Mouse (Mus musculus) gastrocnemius, adult 18-20 months (tissue): ENCODE results near the gene Taf4. TPM values are rescaled to one million over a fixed set of nuclear protein-coding genes. Genes with fewer than 3 reads are reported as not detected.

Experiments
- DNase-seq: peaks from one replicate; pipeline ENCODE4 v3.0.0; 2021; ENCODE audit warnings: low spot score
- total RNA-seq, 2 experiments: library from RNA; stranded (reverse); gene quantifications; 2 replicates each; pipeline ENCODE4 v1.2.3; 2021

Gene Taf4
- total RNA-seq, 2 experiments from 2014 or later, result 7.7 to 8.3 TPM

- no peak for DNase-seq
Measured at GRCm38 (mm10) chr2:179863266-179863665, 113.2 kb downstream of the Taf4 start.

GRCm38 (mm10) chr2:179862676-179863075 lies 113.8 kb downstream of the Taf4 start:
- no peak for DNase-seq

Other genes starting within 250 kb of the Taf4 start
- 10 to 100 TPM; 44.0 to 47.6 TPM for gene Lsm14b, start 48.3 kb upstream of the Taf4 start, total RNA-seq
- 100 to 1,000 TPM; 147 to 149 TPM for gene Psma7, start 65.8 kb upstream of the Taf4 start, total RNA-seq
- 1 to 10 TPM; 1.8 to 2.0 TPM for gene Ss18l1, start 65.9 kb upstream of the Taf4 start, total RNA-seq
- 10 to 100 TPM; 15.0 to 15.3 TPM for gene Mtg2, start 93.9 kb upstream of the Taf4 start, total RNA-seq
- not detected for gene Hrh3, start 127.8 kb upstream of the Taf4 start, total RNA-seq
- 10 to 100 TPM; 16.9 to 18.8 TPM for gene Osbpl2, start 142.7 kb upstream of the Taf4 start, total RNA-seq
- 100 to 1,000 TPM; 114 to 119 TPM for gene Adrm1, start 194.8 kb upstream of the Taf4 start, total RNA-seq
- 10 to 100 TPM in 1 of 2 experiments, 1 to 10 TPM in 1; 9.6 to 10.6 TPM for gene Lama5, start 249.2 kb upstream of the Taf4 start, total RNA-seq